Mouse (Mus musculus) testis, adult 2 months (tissue): ENCODE measurements around the gene Dgcr2.

Experiments used
- CTCF ChIP-seq: fragments of 200-500 bp; IDR thresholded peaks from 2 replicates; pipeline ENCODE4 v1.5.1; 2012; ENCODE audit warnings: low read depth, mild to moderate bottlenecking, inconsistent platforms, low read length, moderate library complexity; ENCODE audit not compliant: control insufficient read depth, insufficient read depth, insufficient replicate concordance
- POLR2A ChIP-seq: fragments of 200-500 bp; IDR thresholded peaks from 2 replicates; pipeline ENCODE4 v1.6.1; 2012; ENCODE audit warnings: low read depth, mild to moderate bottlenecking, inconsistent platforms, low read length, moderate library complexity; ENCODE audit not compliant: control insufficient read depth

- TF ChIP-seq POLR2A: 0 out of 2 replicates have a peak, but pooled peaks have one; percentile 13
- TF ChIP-seq CTCF: no peak
Measured at GRCm38 (mm10) chr16:17804449-17804912, 93.9 kb downstream of the Dgcr2 start.
